Mouse (Mus musculus) liver, adult 2 months (tissue): Measurements from ENCODE around the gene Mllt1.

Experiments
- CTCF ChIP-seq: fragments of 200-500 bp; IDR thresholded peaks from 2 replicates; pipeline ENCODE4 v1.5.1; 2011; ENCODE audit warnings: low read depth, low read length, control low read depth
- POLR2A ChIP-seq: fragments of 200-500 bp; IDR thresholded peaks from 2 replicates; pipeline ENCODE4 v1.6.1; 2011; ENCODE audit warnings: low read length, control low read depth; ENCODE audit not compliant: insufficient read depth; ENCODE audit errors: extremely low read depth

DNA sequence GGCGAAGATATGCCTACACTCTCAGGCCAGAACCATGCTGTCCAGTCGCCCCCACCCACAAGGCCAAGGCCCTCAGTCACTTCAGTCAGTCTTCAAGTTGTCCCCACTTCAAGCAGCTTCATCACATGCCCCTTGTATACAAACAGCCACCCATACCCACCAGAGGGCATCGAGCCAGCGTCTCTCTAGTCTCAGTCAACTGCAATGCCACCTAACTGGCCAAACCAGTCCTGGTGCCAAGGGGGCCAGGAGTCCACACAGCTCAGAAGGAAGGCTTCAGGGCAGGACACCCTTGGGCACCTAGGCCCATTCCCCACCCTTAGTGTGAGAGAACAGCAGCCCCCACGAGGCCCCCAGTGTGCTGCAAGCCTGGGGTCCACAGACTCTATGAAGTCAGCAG, 28.1 kb downstream of the Mllt1 start:
- TF ChIP-seq POLR2A, result no peak
- no peak for TF ChIP-seq CTCF
